Mouse (Mus musculus): ENCODE results near the gene Fto. TPM values are rescaled to one million over a fixed set of nuclear protein-coding genes. Genes with fewer than 3 reads are reported as not detected.

Gene Fto
- total and polyA plus RNA-seq, 2 experiments from 2014 or later: 41.1 to 50.6 TPM

- Histone ChIP-seq H3K4me3 (ENCODE audit: low read depth, low read length) (no peak overlapping the region), H3K9me3 (replicated peaks; ENCODE audit: control insufficient read depth, low read length) (no peaks in the 10 kb centered on the region), H3K27ac (ENCODE audit: low read depth) (no peak overlapping the region), H3K27me3 (ENCODE audit: control insufficient read depth, insufficient read depth, low read length) (no peaks in the 10 kb centered on the region), H3K36me3 (replicated peaks; ENCODE audit: control insufficient read depth, insufficient read depth, low read length) (no peaks in the 10 kb centered on the region; the same call in 1 of the 2 replicates), H3K4me1 (ENCODE audit: control insufficient read depth, insufficient read depth) (0 out of 2 replicates have a peak, but pooled peaks cover 9% of the 10 kb centered on the region), H3K4me2 (ENCODE audit: low read depth, low read length) (no peak overlapping the region), H3K9ac (replicated peaks; ENCODE audit: low read depth, low read length) (no peak overlapping the region)
- TF ChIP-seq EP300 (IDR thresholded peaks at IDR 0.05; ENCODE audit: low read depth) (no peak), CTCF (IDR thresholded peaks at IDR 0.05; ENCODE audit: low read depth) (no peak)
- DNase-seq (ENCODE audit: low spot score) (no peak), ATAC-seq (ENCODE audit: insufficient read depth, low read depth) (no peak)
- 88% methylated on average over 6 of the region's 6 CpGs for WGBS
These were observed 323.6 kb downstream of the Fto start for GRCm38 (mm10) chr8:91636887-91637286.

- no peaks in the 10 kb centered on the region for H3K27me3 ChIP-seq (ENCODE audit: control insufficient read depth, insufficient read depth, low read length)
- no peak overlapping the region for H3K4me3 ChIP-seq (ENCODE audit: low read depth, low read length)
- H3K9ac ChIP-seq (replicated peaks; ENCODE audit: low read depth, low read length): no peak overlapping the region
- no peak overlapping the region for H3K27ac ChIP-seq (ENCODE audit: low read depth)
- H3K36me3 ChIP-seq (replicated peaks; ENCODE audit: control insufficient read depth, insufficient read depth, low read length): no peaks in the 10 kb centered on the region; the same call in 1 of the 2 replicates
- DNase-seq (ENCODE audit: low spot score) (no peak), ATAC-seq (ENCODE audit: insufficient read depth, low read depth) (no peak)
- H3K4me2 ChIP-seq (ENCODE audit: low read depth, low read length): no peak overlapping the region
- TF ChIP-seq EP300 (IDR thresholded peaks at IDR 0.05; ENCODE audit: low read depth) (no peak), CTCF (IDR thresholded peaks at IDR 0.05; ENCODE audit: low read depth) (no peak)
- H3K9me3 ChIP-seq (replicated peaks; ENCODE audit: control insufficient read depth, low read length): no peaks in the 10 kb centered on the region
- H3K4me1 ChIP-seq (ENCODE audit: control insufficient read depth, insufficient read depth): 0 out of 2 replicates have a peak, but pooled peaks cover 2% of the 10 kb centered on the region
- WGBS: 94% methylated on average over 9 of the region's 9 CpGs
These were observed 324.4 kb downstream of the Fto start for GRCm38 (mm10) chr8:91637684-91638083.

DNA sequence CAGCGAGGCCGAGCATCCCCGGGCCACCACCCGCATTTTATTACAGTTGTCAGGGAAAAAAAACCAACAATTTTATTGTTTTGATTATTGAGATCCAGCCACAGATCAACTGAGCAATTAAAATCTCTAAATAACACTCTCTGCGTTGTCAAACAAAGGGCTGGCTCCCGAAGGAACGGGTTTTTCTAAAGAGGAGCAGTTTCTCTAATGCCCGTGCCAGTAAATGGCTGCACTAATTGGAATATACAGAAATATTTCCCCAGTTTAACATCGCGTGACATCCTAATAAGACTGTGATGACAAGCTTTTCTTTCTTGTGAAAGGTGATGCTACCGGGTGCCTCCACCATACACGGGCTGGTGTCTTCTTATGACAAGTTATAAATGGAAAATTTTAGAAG lies 324.9 kb downstream of the Fto start:
- no peaks in the 10 kb centered on the region for H3K4me1 ChIP-seq (ENCODE audit: control insufficient read depth, insufficient read depth)
- H3K9ac ChIP-seq (replicated peaks; ENCODE audit: low read depth, low read length): no peak overlapping the region
- no peaks in the 10 kb centered on the region for H3K9me3 ChIP-seq (replicated peaks; ENCODE audit: control insufficient read depth, low read length)
- H3K4me2 ChIP-seq (ENCODE audit: low read depth, low read length): no peak overlapping the region
- H3K27me3 ChIP-seq (ENCODE audit: control insufficient read depth, insufficient read depth, low read length): no peaks in the 10 kb centered on the region
- WGBS: 93% methylated on average over 12 of the region's 12 CpGs
- H3K27ac ChIP-seq (ENCODE audit: low read depth): no peak overlapping the region
- no peak for DNase-seq (ENCODE audit: low spot score)
- no peak overlapping the region for H3K4me3 ChIP-seq (ENCODE audit: low read depth, low read length)
- no peaks in the 10 kb centered on the region; the same call in 1 of the 2 replicates for H3K36me3 ChIP-seq (replicated peaks; ENCODE audit: control insufficient read depth, insufficient read depth, low read length)
- TF ChIP-seq CTCF (IDR thresholded peaks at IDR 0.05; ENCODE audit: low read depth) (no peak), EP300 (IDR thresholded peaks at IDR 0.05; ENCODE audit: low read depth) (no peak)
- no peak for ATAC-seq (ENCODE audit: insufficient read depth, low read depth)

- H3K9me3 ChIP-seq (replicated peaks; ENCODE audit: control insufficient read depth, low read length): no peaks in the 10 kb centered on the region
- H3K27me3 ChIP-seq (ENCODE audit: control insufficient read depth, insufficient read depth, low read length): no peaks in the 10 kb centered on the region
- H3K27ac ChIP-seq (ENCODE audit: low read depth): no peak overlapping the region
- no peak overlapping the region for H3K4me3 ChIP-seq (ENCODE audit: low read depth, low read length)
- H3K36me3 ChIP-seq (replicated peaks; ENCODE audit: control insufficient read depth, insufficient read depth, low read length): no peaks in the 10 kb centered on the region; the same call in 1 of the 2 replicates
- H3K9ac ChIP-seq (replicated peaks; ENCODE audit: low read depth, low read length): no peak overlapping the region
- 69% methylated on average over 7 of the region's 7 CpGs for WGBS
- ATAC-seq (ENCODE audit: insufficient read depth, low read depth): no peak
- no peak for DNase-seq (ENCODE audit: low spot score)
- TF ChIP-seq EP300 (IDR thresholded peaks at IDR 0.05; ENCODE audit: low read depth) (no peak), CTCF (IDR thresholded peaks at IDR 0.05; ENCODE audit: low read depth) (no peak)
- no peak overlapping the region for H3K4me2 ChIP-seq (ENCODE audit: low read depth, low read length)
- no peaks in the 10 kb centered on the region for H3K4me1 ChIP-seq (ENCODE audit: control insufficient read depth, insufficient read depth)
These were observed 327.1 kb downstream of the Fto start for GRCm38 (mm10) chr8:91640471-91640870.

DNA sequence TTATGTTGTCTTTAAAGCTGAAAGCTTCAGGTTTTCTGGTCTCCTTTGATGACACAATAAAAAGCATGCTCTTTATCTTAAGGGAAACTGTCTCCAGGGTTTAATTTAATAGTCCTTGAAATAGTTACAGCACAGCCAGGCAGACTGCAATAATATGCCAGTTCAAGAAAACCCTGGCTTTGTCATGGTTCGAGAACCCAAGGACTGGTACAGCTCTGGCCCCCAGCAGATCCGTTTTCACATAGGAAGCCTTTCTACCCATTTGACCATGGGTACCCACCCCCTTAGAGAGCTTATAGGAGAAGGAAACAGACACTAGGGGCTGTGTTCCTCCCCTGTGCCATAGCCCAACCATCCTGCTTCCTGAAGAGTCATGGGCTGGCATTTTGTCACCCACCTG lies 332.2 kb downstream of the Fto start:
- Histone ChIP-seq H3K4me2 (ENCODE audit: low read depth, low read length) (no peak overlapping the region), H3K36me3 (replicated peaks; ENCODE audit: control insufficient read depth, insufficient read depth, low read length) (no peaks in the 10 kb centered on the region), H3K4me3 (ENCODE audit: low read depth, low read length) (no peak overlapping the region), H3K27ac (ENCODE audit: low read depth) (no peak overlapping the region), H3K27me3 (ENCODE audit: control insufficient read depth, insufficient read depth, low read length) (no peaks in the 10 kb centered on the region), H3K9me3 (replicated peaks; ENCODE audit: control insufficient read depth, low read length) (no peaks in the 10 kb centered on the region), H3K4me1 (ENCODE audit: control insufficient read depth, insufficient read depth) (peaks cover 4% of the 10 kb centered on the region; the same call in 1 of the 2 replicates), H3K9ac (replicated peaks; ENCODE audit: low read depth, low read length) (no peak overlapping the region)
- TF ChIP-seq CTCF (IDR thresholded peaks at IDR 0.05; ENCODE audit: low read depth): no peak
- WGBS: 88% methylated on average over 2 of the region's 2 CpGs
- DNase-seq (ENCODE audit: low spot score) (no peak), ATAC-seq (ENCODE audit: insufficient read depth, low read depth) (no peak)

GRCm38 (mm10) chr8:91647959-91648358 lies 334.6 kb downstream of the Fto start:
- DNase-seq (ENCODE audit: low spot score): no peak
- no peak for ATAC-seq (ENCODE audit: insufficient read depth, low read depth)
- 88% methylated on average over 11 of the region's 11 CpGs for WGBS

More at GRCm38 (mm10) chr8:91647959-91648358, 334.6 kb downstream of the Fto start:
- no peak for TF ChIP-seq EP300 (IDR thresholded peaks at IDR 0.05; ENCODE audit: low read depth)
- no peak for TF ChIP-seq CTCF (IDR thresholded peaks at IDR 0.05; ENCODE audit: low read depth)
- H3K27me3 ChIP-seq (ENCODE audit: control insufficient read depth, insufficient read depth, low read length): no peaks in the 10 kb centered on the region
- no peak overlapping the region for H3K27ac ChIP-seq (ENCODE audit: low read depth)
- no peak overlapping the region for H3K4me2 ChIP-seq (ENCODE audit: low read depth, low read length)
- H3K36me3 ChIP-seq (replicated peaks; ENCODE audit: control insufficient read depth, insufficient read depth, low read length): no peaks in the 10 kb centered on the region
- H3K9ac ChIP-seq (replicated peaks; ENCODE audit: low read depth, low read length): no peak overlapping the region
- no peaks in the 10 kb centered on the region for H3K9me3 ChIP-seq (replicated peaks; ENCODE audit: control insufficient read depth, low read length)
- no peak overlapping the region for H3K4me3 ChIP-seq (ENCODE audit: low read depth, low read length)
- peaks cover 6% of the 10 kb centered on the region; the same call in 1 of the 2 replicates for H3K4me1 ChIP-seq (ENCODE audit: control insufficient read depth, insufficient read depth)
